9 mouse cellular contexts compared by ENCODE assay signal in the genomic region with DNA sequence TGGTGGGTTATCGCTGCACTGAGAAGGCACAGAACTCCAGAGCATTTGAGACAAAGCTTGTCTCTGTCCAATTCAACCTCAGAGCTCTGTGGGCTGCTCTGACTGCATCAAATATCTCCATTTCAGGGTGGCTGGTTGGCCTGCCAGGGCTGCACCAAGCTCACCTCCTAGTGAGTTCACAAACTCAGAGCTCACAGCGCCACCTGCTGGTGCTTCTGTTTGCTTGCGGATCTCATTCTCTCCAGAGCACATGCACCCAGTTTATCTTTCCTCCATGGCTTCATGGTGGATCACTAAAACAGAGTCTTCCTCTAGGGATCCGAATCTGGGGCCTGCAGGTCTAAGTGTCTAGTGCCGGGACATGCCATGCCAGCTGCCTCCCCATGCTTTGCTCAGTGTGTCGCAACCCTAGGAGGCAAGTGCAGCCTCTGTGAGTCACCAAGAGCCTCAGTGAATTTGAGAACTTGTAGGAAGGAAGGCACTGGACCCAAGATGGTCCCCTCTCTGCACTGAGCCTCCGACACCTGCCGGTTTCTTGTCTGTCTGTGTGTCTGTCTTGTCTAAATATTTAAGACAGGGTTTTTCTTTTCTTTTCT. TPM values are rescaled to one million over a fixed set of nuclear protein-coding genes. Genes with fewer than 3 reads are reported as not detected.
DNase-seq lines count a peak whose midpoint lies in the region; ATAC-seq and TF ChIP-seq lines count a peak whose summit lies in the region.
"Had no signal": no experiment of that assay in that cellular context is flagged by ENCODE, and none has a peak within 500 bp of the region (broad histone marks: within the 10 kb centered on the region; RNA-seq: fewer than 3 reads in every experiment).

No protein-coding gene starts in this region.

- H3K4me2 ChIP-seq in kidney, embryonic 16.5 days (replicated peaks; ENCODE audit: low read depth, low read length), result no peak overlapping the region
- no peak overlapping the region for H3K4me2 ChIP-seq in liver, postnatal 0 days (ENCODE audit: low read depth, low read length)
- no peak overlapping the region for H3K4me2 ChIP-seq in neural tube, embryonic 12.5 days (replicated peaks)
- H3K4me2 ChIP-seq: embryonic facial prominence, embryonic 13.5 days had no signal

- no peak overlapping the region for H3K27ac ChIP-seq in kidney, embryonic 16.5 days (ENCODE audit: low read length)
- H3K27ac ChIP-seq in liver, postnatal 0 days (ENCODE audit: low read depth), result no peak overlapping the region
- H3K27ac ChIP-seq in neural tube, embryonic 12.5 days, result no peak overlapping the region
- H3K27ac ChIP-seq: embryonic facial prominence, embryonic 13.5 days had no signal

- H3K36me3 ChIP-seq in kidney, embryonic 16.5 days (ENCODE audit: insufficient read depth, low read length), result no peaks in the 10 kb centered on the region
- no peaks in the 10 kb centered on the region for H3K36me3 ChIP-seq in liver, postnatal 0 days (replicated peaks; ENCODE audit: insufficient read depth, low read length)
- H3K36me3 ChIP-seq in neural tube, embryonic 12.5 days, result no peaks in the 10 kb centered on the region
- H3K36me3 ChIP-seq: embryonic facial prominence, embryonic 13.5 days had no signal

- WGBS in kidney, embryonic 16.5 days, result 28% methylated on average over 8 of the region's 8 CpGs
- 22% methylated on average over 8 of the region's 8 CpGs for WGBS in liver, postnatal 0 days (ENCODE audit: insufficient replicate concordance)
- 34% methylated on average over 8 of the region's 8 CpGs for WGBS in neural tube, embryonic 12.5 days

- peak; percentile 88 for TF ChIP-seq CTCF in liver, postnatal 0 days (IDR thresholded peaks at IDR 0.05; ENCODE audit: low read depth)

- DNase-seq in spleen, adult 18-20 months, result peak; percentile 37 to 69
- no peak for DNase-seq in spleen, adult 12 weeks (ENCODE audit: low spot score)
- DNase-seq in brain, embryonic 18.5 days (ENCODE audit: low read depth, low spot score), result peak; percentile 34
- DNase-seq in frontal cortex, postnatal 36 days (ENCODE audit: low spot score in 2 of 2), result peak; percentile 27 to 49
- DNase-seq in liver, postnatal 0 days, result peak; percentile 84
- DNase-seq in testis, postnatal 10 days (ENCODE audit: low spot score), result peak; percentile 81

- ATAC-seq in kidney, embryonic 16.5 days (ENCODE audit: low FRiP score, low TSS enrichment), result 0 out of 2 replicates have a peak, but pooled peaks have one; percentile 46
- ATAC-seq in liver, postnatal 0 days, result peak; percentile 41; the same call in 1 of the 2 replicates
- 0 out of 2 replicates have a peak, but pooled peaks have one; percentile 33 for ATAC-seq in neural tube, embryonic 12.5 days (ENCODE audit: low FRiP score, low read depth)

- H3K4me3 ChIP-seq in kidney, embryonic 16.5 days (ENCODE audit: low read length), result no peak overlapping the region
- no peak overlapping the region for H3K4me3 ChIP-seq in liver, postnatal 0 days (ENCODE audit: low read depth, low read length)
- H3K4me3 ChIP-seq in neural tube, embryonic 12.5 days, result no peak overlapping the region
- H3K4me3 ChIP-seq: embryonic facial prominence, embryonic 13.5 days had no signal

- no peak for TF ChIP-seq EP300 in liver, postnatal 0 days (IDR thresholded peaks at IDR 0.05; ENCODE audit: low read depth)

- peaks cover 25% of the 10 kb centered on the region for H3K27me3 ChIP-seq in kidney, embryonic 16.5 days (ENCODE audit: insufficient read depth, low read length)
- H3K27me3 ChIP-seq in liver, postnatal 0 days (ENCODE audit: insufficient read depth, low read length), result peaks cover 13% of the 10 kb centered on the region
- peaks cover 26% of the 10 kb centered on the region for H3K27me3 ChIP-seq in neural tube, embryonic 12.5 days (replicated peaks)

- H3K9me3 ChIP-seq in kidney, embryonic 16.5 days (ENCODE audit: low read length), result no peaks in the 10 kb centered on the region
- H3K9me3 ChIP-seq in liver, postnatal 0 days (ENCODE audit: low read length), result no peaks in the 10 kb centered on the region
- H3K9me3 ChIP-seq in neural tube, embryonic 12.5 days, result no peaks in the 10 kb centered on the region
- H3K9me3 ChIP-seq: embryonic facial prominence, embryonic 13.5 days had no signal

- H3K9ac ChIP-seq in kidney, embryonic 16.5 days (replicated peaks; ENCODE audit: low read length), result no peak overlapping the region
- H3K9ac ChIP-seq in liver, postnatal 0 days (replicated peaks), result no peak overlapping the region
- H3K9ac ChIP-seq in neural tube, embryonic 12.5 days, result no peak overlapping the region
- H3K9ac ChIP-seq: embryonic facial prominence, embryonic 13.5 days had no signal

- H3K4me1 ChIP-seq in kidney, embryonic 16.5 days (ENCODE audit: insufficient read depth, low read length), result no peaks in the 10 kb centered on the region
- no peaks in the 10 kb centered on the region for H3K4me1 ChIP-seq in liver, postnatal 0 days (ENCODE audit: insufficient read depth)
- no peaks in the 10 kb centered on the region for H3K4me1 ChIP-seq in neural tube, embryonic 12.5 days
- H3K4me1 ChIP-seq: embryonic facial prominence, embryonic 13.5 days had no signal

RNA-seq across cellular contexts. Expression of a gene that starts 3.6 kb away (rescaled TPM):
- not detected in 2 replicates for polyA plus RNA-seq in kidney, embryonic 16.5 days (2015; fragmentation: Nextera tagmentation; extraction: Ambion mirVana)
- not detected in 2 replicates for polyA plus RNA-seq in liver, postnatal 0 days (2015; fragmentation: Nextera tagmentation; extraction: Ambion mirVana)
- not detected in 2 replicates for polyA plus RNA-seq in neural tube, embryonic 12.5 days (2016; fragmentation: Nextera tagmentation; extraction: Ambion mirVana)
- polyA plus RNA-seq: embryonic facial prominence, embryonic 13.5 days had no signal

RNA-seq across cellular contexts. Expression of a gene that starts 25.3 kb away (rescaled TPM):
- polyA plus RNA-seq in kidney, embryonic 16.5 days (2015; fragmentation: Nextera tagmentation; extraction: Ambion mirVana), result 0.56 TPM in 1 of 2 replicates, not detected in the other
- polyA plus RNA-seq in liver, postnatal 0 days (2015; fragmentation: Nextera tagmentation; extraction: Ambion mirVana), result not detected in 2 replicates
- 0.25 TPM in 1 of 2 replicates, not detected in the other for polyA plus RNA-seq in neural tube, embryonic 12.5 days (2016; fragmentation: Nextera tagmentation; extraction: Ambion mirVana)
- polyA plus RNA-seq: embryonic facial prominence, embryonic 13.5 days had no signal
